Mouse (Mus musculus) gastrocnemius, adult 8-10 months (tissue): ENCODE results near the gene Slc22a16. TPM values are rescaled to one million over a fixed set of nuclear protein-coding genes. Genes with fewer than 3 reads are reported as not detected.
A peak's percentile ranks its signal among the peaks of the same experiment; 100 is the strongest.
"Not testable (repeated sequence)": the region's sequence is repeated elsewhere in the genome, so short reads cannot be mapped to it uniquely, and the experiment has no call there.

Source experiments
- DNase-seq, 2 experiments: peaks; one replicate each; pipeline ENCODE4 v3.0.0; 2022; ENCODE audit warnings: low spot score in 2 of 2
- total RNA-seq, 4 experiments: library from RNA; stranded (reverse); gene quantifications; 2 replicates each; pipeline ENCODE4 v1.2.4; 2022

Slc22a16 gene
- total RNA-seq: not detected

GRCm38 (mm10) chr10:40570036-40570435, at the start of gene Slc22a16:
Slc22a16 (plus strand) TSS chr10:40570336.
- DNase-seq: no peak

GRCm38 (mm10) chr10:40521579-40521978, 48.6 kb upstream of the Slc22a16 start:
- no peak for DNase-seq

GRCm38 (mm10) chr10:40523312-40523975, 46.7 kb upstream of the Slc22a16 start:
- no peak for DNase-seq

GRCm38 (mm10) chr10:40524032-40524806, 45.9 kb upstream of the Slc22a16 start:
- DNase-seq: no peak

GRCm38 (mm10) chr10:40524991-40525390, 45.1 kb upstream of the Slc22a16 start:
- no peak for DNase-seq

- DNase-seq: no peak
These were observed 44.5 kb upstream of the Slc22a16 start for GRCm38 (mm10) chr10:40525616-40526155.

- DNase-seq: no peak
These were observed 43.8 kb upstream of the Slc22a16 start for GRCm38 (mm10) chr10:40526301-40526761.

GRCm38 (mm10) chr10:40526986-40527385, 43.1 kb upstream of the Slc22a16 start:
- DNase-seq: no peak

- DNase-seq: no peak
These were observed 42.6 kb upstream of the Slc22a16 start for GRCm38 (mm10) chr10:40527573-40527972.

GRCm38 (mm10) chr10:40528668-40529067, 41.5 kb upstream of the Slc22a16 start:
- no peak for DNase-seq

- no peak for DNase-seq
These were observed 40.5 kb upstream of the Slc22a16 start for GRCm38 (mm10) chr10:40529617-40530016.

- no peak for DNase-seq
These were observed 39.5 kb upstream of the Slc22a16 start for GRCm38 (mm10) chr10:40530661-40531060.

- DNase-seq: not testable (repeated sequence)
These were observed 37.5 kb upstream of the Slc22a16 start for GRCm38 (mm10) chr10:40532586-40532985.

GRCm38 (mm10) chr10:40541351-40541750, 28.8 kb upstream of the Slc22a16 start:
- no peak for DNase-seq

GRCm38 (mm10) chr10:40549317-40549716, 20.8 kb upstream of the Slc22a16 start:
- DNase-seq: no peak

- no peak for DNase-seq
These were observed 18.3 kb upstream of the Slc22a16 start for GRCm38 (mm10) chr10:40551801-40552200.

- not testable (repeated sequence) for DNase-seq
These were observed 4.4 kb upstream of the Slc22a16 start for GRCm38 (mm10) chr10:40565695-40566094.

- no peak for DNase-seq
These were observed 5.9 kb downstream of the Slc22a16 start for GRCm38 (mm10) chr10:40575912-40576634.

GRCm38 (mm10) chr10:40583584-40584255, 13.6 kb downstream of the Slc22a16 start:
- DNase-seq: no peak

GRCm38 (mm10) chr10:40592186-40592585, 22.1 kb downstream of the Slc22a16 start:
- DNase-seq: no peak

GRCm38 (mm10) chr10:40597177-40597576, 27.0 kb downstream of the Slc22a16 start:
- DNase-seq: peak in 1 of 2 experiments; percentile 5
